Comparison of ENCODE assay signal across 9 mouse cellular contexts in the genomic region with DNA sequence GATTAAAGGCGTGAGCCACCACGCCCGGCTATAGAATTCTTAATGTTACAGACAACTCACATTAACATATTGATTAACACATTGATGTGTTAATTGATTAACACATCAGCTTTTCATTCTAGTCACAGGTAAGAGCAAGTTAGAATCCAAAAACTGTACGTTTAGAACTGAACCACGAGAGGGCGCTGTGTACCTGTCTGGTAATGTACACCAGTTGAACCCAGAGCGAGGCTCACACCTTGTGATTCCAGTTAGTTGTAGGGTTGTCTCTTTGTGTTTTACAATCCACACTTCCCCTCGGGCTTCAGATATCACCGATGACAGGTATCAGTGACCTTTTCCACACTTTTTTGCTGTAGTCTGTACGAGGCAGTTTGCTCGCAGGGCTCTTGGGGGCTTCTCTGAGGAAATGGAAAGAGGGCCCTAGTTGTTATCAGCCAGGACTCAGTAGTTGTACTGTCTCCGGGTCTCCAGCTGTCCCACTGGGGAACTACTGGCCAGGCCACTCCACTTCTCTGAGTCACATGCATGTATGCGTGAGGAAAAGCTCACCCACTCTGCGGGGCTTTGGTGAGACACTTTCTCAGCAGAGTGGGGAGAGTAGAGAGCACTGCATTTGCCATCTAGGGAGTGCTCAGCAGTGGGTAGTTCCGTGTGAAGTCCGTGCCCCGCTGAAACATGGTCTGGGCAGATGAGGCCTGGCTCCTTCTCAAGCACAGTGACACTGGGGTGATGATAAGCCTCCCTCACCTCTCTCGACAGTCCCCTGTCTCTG. TPM values are rescaled to one million over a fixed set of nuclear protein-coding genes. Genes with fewer than 3 reads are reported as not detected.
DNase-seq lines count a peak whose midpoint lies in the region; ATAC-seq and TF ChIP-seq lines count a peak whose summit lies in the region.
"Had no signal": no experiment of that assay in that cellular context is flagged by ENCODE, and none has a peak within 500 bp of the region (broad histone marks: within the 10 kb centered on the region; RNA-seq: fewer than 3 reads in every experiment).

No protein-coding gene starts in this region.

- ATAC-seq in forebrain, embryonic 15.5 days (replicated peaks), result no peak; the same call in 1 of the 2 replicates
- ATAC-seq in erythroblast, adult 5-6 weeks (replicated peaks; ENCODE audit: low FRiP score, poor library complexity, severe bottlenecking), result peak; percentile 77
- peak; percentile 64 for ATAC-seq in intestine, postnatal 0 days
- peak; percentile 59 for ATAC-seq in lung, postnatal 0 days

- WGBS in forebrain, embryonic 10.5 days, result 35% methylated on average over 18 of the region's 18 CpGs
- 44% methylated on average over 18 of the region's 18 CpGs for WGBS in forebrain, embryonic 15.5 days
- WGBS in bone marrow, adult 2 months, result 23% methylated on average over 18 of the region's 18 CpGs
- 38% methylated on average over 18 of the region's 18 CpGs for WGBS in intestine, postnatal 0 days
- WGBS in lung, postnatal 0 days, result 33% methylated on average over 18 of the region's 18 CpGs

- no peak for TF ChIP-seq POLR2A in bone marrow, adult 2 months (IDR thresholded peaks at IDR 0.05; ENCODE audit: borderline replicate concordance, control insufficient read depth, low read depth, low read length)

- peak; percentile 29; the same call in 1 of the 2 replicates for TF ChIP-seq CTCF in bone marrow, adult 2 months (IDR thresholded peaks at IDR 0.05; ENCODE audit: control insufficient read depth, insufficient read depth, low read length)
- peak; percentile 83 for TF ChIP-seq CTCF in intestine, postnatal 0 days (IDR thresholded peaks at IDR 0.05; ENCODE audit: low read depth)
- TF ChIP-seq CTCF in lung, postnatal 0 days (IDR thresholded peaks at IDR 0.05), result peak; percentile 79

- no peaks in the 10 kb centered on the region for H3K9me3 ChIP-seq in forebrain, embryonic 10.5 days
- H3K9me3 ChIP-seq in forebrain, embryonic 15.5 days, result no peaks in the 10 kb centered on the region
- no peaks in the 10 kb centered on the region for H3K9me3 ChIP-seq in intestine, postnatal 0 days (ENCODE audit: control insufficient read depth)
- H3K9me3 ChIP-seq in lung, postnatal 0 days (ENCODE audit: low read length), result no peaks in the 10 kb centered on the region

- H3K27ac ChIP-seq in forebrain, embryonic 10.5 days, result no peak overlapping the region
- H3K27ac ChIP-seq in forebrain, embryonic 15.5 days (replicated peaks), result no peak overlapping the region
- no peak overlapping the region for H3K27ac ChIP-seq in bone marrow, adult 2 months (ENCODE audit: control insufficient read depth, insufficient read depth, low read depth, low read length, poor library complexity)
- H3K27ac ChIP-seq in intestine, postnatal 0 days (ENCODE audit: low read depth, low read length), result no peak overlapping the region
- H3K27ac ChIP-seq in lung, postnatal 0 days (ENCODE audit: low read length), result no peak overlapping the region

- peaks cover 87% of the 10 kb centered on the region for H3K27me3 ChIP-seq in forebrain, embryonic 10.5 days (ENCODE audit: poor library complexity, severe bottlenecking)
- H3K27me3 ChIP-seq in forebrain, embryonic 15.5 days, result no peaks in the 10 kb centered on the region
- H3K27me3 ChIP-seq in intestine, postnatal 0 days (replicated peaks; ENCODE audit: control insufficient read depth, insufficient read depth, low read length), result no peaks in the 10 kb centered on the region
- no peaks in the 10 kb centered on the region for H3K27me3 ChIP-seq in lung, postnatal 0 days (replicated peaks; ENCODE audit: insufficient read depth, low read length)

- H3K9ac ChIP-seq in forebrain, embryonic 15.5 days (replicated peaks), result no peak overlapping the region
- H3K9ac ChIP-seq in intestine, postnatal 0 days (ENCODE audit: low read depth, low read length), result no peak overlapping the region
- H3K9ac ChIP-seq in lung, postnatal 0 days (replicated peaks; ENCODE audit: low read depth), result no peak overlapping the region

- no peaks in the 10 kb centered on the region for H3K36me3 ChIP-seq in forebrain, embryonic 10.5 days (replicated peaks)
- H3K36me3 ChIP-seq in forebrain, embryonic 15.5 days, result no peaks in the 10 kb centered on the region
- no peaks in the 10 kb centered on the region for H3K36me3 ChIP-seq in intestine, postnatal 0 days (ENCODE audit: control insufficient read depth, insufficient read depth)
- no peaks in the 10 kb centered on the region for H3K36me3 ChIP-seq in lung, postnatal 0 days (ENCODE audit: insufficient read depth, low read length)

- TF ChIP-seq EP300 in lung, postnatal 0 days (IDR thresholded peaks at IDR 0.05), result no peak

- peak; percentile 45 for DNase-seq in forebrain, embryonic 10.5 days (ENCODE audit: extremely low spot score, low spot score)
- peak; percentile 48 for DNase-seq in A20 (ENCODE audit: low read depth, low spot score)
- DNase-seq in lung, postnatal 0 days (ENCODE audit: low spot score), result peak; percentile 75
- DNase-seq in spleen, adult 12 weeks (ENCODE audit: low spot score), result peak; percentile 9

- no peak overlapping the region for H3K4me3 ChIP-seq in forebrain, embryonic 10.5 days
- H3K4me3 ChIP-seq in forebrain, embryonic 15.5 days, result no peak overlapping the region
- H3K4me3 ChIP-seq in bone marrow, adult 2 months (replicated peaks; ENCODE audit: control insufficient read depth, low read depth, low read length), result no peak overlapping the region
- H3K4me3 ChIP-seq in intestine, postnatal 0 days (ENCODE audit: low read depth, low read length), result no peak overlapping the region
- no peak overlapping the region for H3K4me3 ChIP-seq in lung, postnatal 0 days (ENCODE audit: low read depth, low read length)

- H3K4me2 ChIP-seq in forebrain, embryonic 15.5 days (replicated peaks), result no peak overlapping the region
- H3K4me2 ChIP-seq in intestine, postnatal 0 days (replicated peaks; ENCODE audit: low read depth), result peak overlapping the region; percentile 40
- H3K4me2 ChIP-seq in lung, postnatal 0 days (replicated peaks; ENCODE audit: low read depth, low read length), result no peak overlapping the region

- H3K4me1 ChIP-seq in forebrain, embryonic 10.5 days, result no peaks in the 10 kb centered on the region
- no peaks in the 10 kb centered on the region for H3K4me1 ChIP-seq in forebrain, embryonic 15.5 days
- H3K4me1 ChIP-seq in bone marrow, adult 2 months (ENCODE audit: control insufficient read depth, insufficient read depth, low read length), result no peaks in the 10 kb centered on the region
- no peaks in the 10 kb centered on the region for H3K4me1 ChIP-seq in intestine, postnatal 0 days (replicated peaks; ENCODE audit: control insufficient read depth, insufficient read depth, low read length)
- H3K4me1 ChIP-seq in lung, postnatal 0 days (ENCODE audit: insufficient read depth, low read depth, low read length), result no peaks in the 10 kb centered on the region

RNA-seq across cellular contexts. Expression of gene Ripply1, which starts 7.7 kb away (rescaled TPM):
- polyA plus RNA-seq in forebrain, embryonic 10.5 days (2016; fragmentation: Nextera tagmentation; extraction: Ambion mirVana), result 0.24 TPM in 1 of 2 replicates, not detected in the other
- not detected in 2 replicates for polyA plus RNA-seq in forebrain, embryonic 15.5 days (2015; fragmentation: Nextera tagmentation; extraction: Ambion mirVana)
- polyA plus RNA-seq in bone marrow, adult 2 months (2011; ENCODE audit: insufficient read depth, insufficient read length, low replicate concordance, missing spikeins), result not detected in 2 replicates
- not detected in 2 replicates for total RNA-seq in erythroblast, adult 5-6 weeks (2015; ENCODE audit: low replicate concordance)
- total RNA-seq in erythroblast, adult 5-6 weeks (2017; ENCODE audit: low replicate concordance), result not detected in 2 replicates
- not detected in 2 replicates for polyA plus RNA-seq in intestine, postnatal 0 days (2015; fragmentation: Nextera tagmentation; extraction: Ambion mirVana)
- not detected in 2 replicates for polyA plus RNA-seq in lung, postnatal 0 days (2015; fragmentation: Nextera tagmentation; extraction: Ambion mirVana)
- total RNA-seq: left cerebral cortex, postnatal 10 days had no signal

RNA-seq across cellular contexts. Expression of gene Cldn2, which starts 26.1 kb away (rescaled TPM):
- 0.25 TPM in 1 of 2 replicates, not detected in the other for polyA plus RNA-seq in forebrain, embryonic 10.5 days (2016; fragmentation: Nextera tagmentation; extraction: Ambion mirVana)
- 0.70 and 2.0 TPM in 2 replicates for polyA plus RNA-seq in forebrain, embryonic 15.5 days (2015; fragmentation: Nextera tagmentation; extraction: Ambion mirVana)
- 1.3 TPM in 1 of 2 replicates, not detected in the other for polyA plus RNA-seq in bone marrow, adult 2 months (2011; ENCODE audit: insufficient read depth, insufficient read length, low replicate concordance, missing spikeins)
- total RNA-seq in erythroblast, adult 5-6 weeks (2015; ENCODE audit: low replicate concordance), result not detected in 2 replicates
- not detected in 2 replicates for total RNA-seq in erythroblast, adult 5-6 weeks (2017; ENCODE audit: low replicate concordance)
- 182 and 193 TPM in 2 replicates for polyA plus RNA-seq in intestine, postnatal 0 days (2015; fragmentation: Nextera tagmentation; extraction: Ambion mirVana)
- polyA plus RNA-seq in lung, postnatal 0 days (2015; fragmentation: Nextera tagmentation; extraction: Ambion mirVana), result 0.86 and 1.3 TPM in 2 replicates

Comparison
In these comparisons a context has a peak if more than half of its experiments do, and no peak if none do; other contexts are left out.
1. DNase-seq: peak in every context shown above with its lines; median percentile 75 in lung, postnatal 0 days; 48 in A20; 45 in forebrain, embryonic 10.5 days; 9 in spleen, adult 12 weeks.
2. CTCF ChIP-seq: peak in every context shown above with its lines; median percentile 83 in intestine, postnatal 0 days; 79 in lung, postnatal 0 days; 29 in bone marrow, adult 2 months.
3. RNA of gene Cldn2, which starts 26.1 kb away (polyA plus RNA-seq): 182 to 193 TPM in intestine, postnatal 0 days; 0.70 to 2.0 TPM in forebrain, embryonic 15.5 days, 1.3 TPM in bone marrow, adult 2 months, 0.86 to 1.3 TPM in lung, postnatal 0 days and 0.25 TPM in forebrain, embryonic 10.5 days; every median in the first group is over 10 times any median in the second.